Mouse (Mus musculus): ENCODE data around the gene Sbf1. TPM values are rescaled to one million over a fixed set of nuclear protein-coding genes. Genes with fewer than 3 reads are reported as not detected.

The Sbf1 gene
- 172 and 230 TPM in 2 replicates for polyA plus RNA-seq (2012)

GRCm38 (mm10) chr15:89315190-89315731 is at the start of gene Sbf1:
TSS of gene Sbf1 (minus strand) at chr15:89315311.

DNA sequence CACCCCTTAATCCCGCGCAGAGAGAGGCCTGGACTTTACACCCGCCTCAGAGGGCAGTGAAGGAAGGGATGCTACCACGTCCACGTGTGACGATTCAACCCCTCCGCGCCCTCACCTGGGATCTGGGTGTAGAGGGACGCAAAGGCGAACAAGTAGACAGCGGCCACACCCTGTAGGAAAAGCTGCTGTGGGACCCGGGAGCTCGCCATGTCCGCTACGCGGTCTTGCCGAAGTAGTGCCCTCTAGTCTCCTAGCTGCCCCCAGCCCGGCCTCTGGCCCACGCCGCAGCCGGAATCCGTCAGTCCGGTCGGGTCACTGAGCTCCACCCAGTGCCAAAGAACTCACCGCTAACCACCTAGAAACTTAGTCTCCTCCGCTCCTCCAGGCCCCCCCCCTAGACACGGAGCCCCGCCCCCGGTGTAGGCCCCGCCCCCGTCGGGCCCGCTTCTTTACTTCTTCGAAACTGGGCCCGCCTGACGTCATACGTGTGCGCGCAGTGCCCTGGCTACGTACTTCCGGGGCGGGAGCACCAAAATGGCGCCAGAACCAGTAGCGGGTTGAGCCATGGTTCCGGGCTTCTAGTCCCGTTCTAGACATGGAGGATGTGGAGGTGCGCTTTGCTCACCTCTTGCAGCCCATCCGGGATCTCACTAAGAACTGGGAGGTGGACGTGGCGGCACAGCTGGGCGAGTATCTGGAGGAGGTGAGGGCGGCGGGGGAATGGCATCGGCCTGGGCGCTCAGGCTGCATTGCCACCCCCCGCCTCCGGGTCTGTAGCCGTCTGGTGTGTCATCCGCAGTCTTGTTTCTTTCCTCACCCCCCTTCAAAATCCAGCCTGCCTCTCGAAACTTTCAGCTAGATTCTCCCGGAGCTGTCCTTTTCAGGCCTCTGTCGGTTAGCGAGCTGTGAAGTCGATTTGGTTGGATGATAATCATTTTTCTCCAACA is 40.4 kb upstream of the Sbf1 start, which contains the start of the genes Lmf2 and Ncaph2:
Gene Lmf2, minus strand, starts transcription at position 419 of the 947 bp plus-strand sequence.
Gene Ncaph2, plus strand, starts transcription at position 479 of the 947 bp plus-strand sequence.

GRCm38 (mm10) chr15:89334271-89334670 is 19.2 kb upstream of the Sbf1 start, which contains the start of gene Miox:
TSS of gene Miox (plus strand) at chr15:89334398.

GRCm38 (mm10) chr15:89322670-89323522 is 7.8 kb upstream of the Sbf1 start, which contains the start of gene Adm2:
TSS of gene Adm2 (plus strand) at chr15:89322720.

Other genes starting within 250 kb of the Sbf1 start
- gene Trabd, start 240.2 kb downstream of the Sbf1 start, polyA plus RNA-seq (2012), result 97.3 and 104 TPM in 2 replicates
- gene Selenoo, start 226.2 kb downstream of the Sbf1 start, polyA plus RNA-seq (2012), result 6.0 and 7.7 TPM in 2 replicates
- gene Tubgcp6, start 192.2 kb downstream of the Sbf1 start, polyA plus RNA-seq (2012), result 33.3 and 36.4 TPM in 2 replicates
- 16.0 and 20.5 TPM in 2 replicates for gene Hdac10, start 186.6 kb downstream of the Sbf1 start, polyA plus RNA-seq (2012)
- 0.10 TPM in 1 of 2 replicates, not detected in the other for gene Mapk12, start 174.6 kb downstream of the Sbf1 start, polyA plus RNA-seq (2012)
- gene Mapk11, start 165.7 kb downstream of the Sbf1 start, polyA plus RNA-seq (2012), result 0.28 and 0.48 TPM in 2 replicates
- 38.5 and 40.7 TPM in 2 replicates for gene Plxnb2, start 134.5 kb downstream of the Sbf1 start, polyA plus RNA-seq (2012)
- 10.1 and 11.8 TPM in 2 replicates for gene Dennd6b, start 118.8 kb downstream of the Sbf1 start, polyA plus RNA-seq (2012)
- gene Ppp6r2, start 103.8 kb downstream of the Sbf1 start, polyA plus RNA-seq (2012), result 47.6 and 60.3 TPM in 2 replicates
- not detected in 2 replicates for gene Adm2, start 7.4 kb upstream of the Sbf1 start, polyA plus RNA-seq (2012)
- not detected in 2 replicates for gene Miox, start 19.1 kb upstream of the Sbf1 start, polyA plus RNA-seq (2012)
- 139 and 151 TPM in 2 replicates for gene Lmf2, start 40.3 kb upstream of the Sbf1 start, polyA plus RNA-seq (2012)
- 63.0 and 78.6 TPM in 2 replicates for gene Ncaph2, start 40.4 kb upstream of the Sbf1 start, polyA plus RNA-seq (2012)
- gene Sco2, start 58.5 kb upstream of the Sbf1 start, polyA plus RNA-seq (2012), result 75.8 and 81.4 TPM in 2 replicates
- gene Tymp, start 61.7 kb upstream of the Sbf1 start, polyA plus RNA-seq (2012), result 1.4 and 1.6 TPM in 2 replicates
- gene Odf3b, start 64.0 kb upstream of the Sbf1 start, polyA plus RNA-seq (2012), result 24.7 and 38.6 TPM in 2 replicates
- 0.06 and 0.18 TPM in 2 replicates for gene Klhdc7b, start 69.6 kb upstream of the Sbf1 start, polyA plus RNA-seq (2012)
- gene Syce3, start 95.2 kb upstream of the Sbf1 start, polyA plus RNA-seq (2012), result not detected in 2 replicates
- gene Cpt1b, start 110.6 kb upstream of the Sbf1 start, polyA plus RNA-seq (2012), result 2.2 and 2.7 TPM in 2 replicates
- 0.07 TPM in 1 of 2 replicates, not detected in the other for gene C730034F03Rik, start 114.3 kb upstream of the Sbf1 start, polyA plus RNA-seq (2012)
- gene Gm44502, start 114.4 kb upstream of the Sbf1 start, polyA plus RNA-seq (2012), result 1.2 and 2.2 TPM in 2 replicates
- 157 and 209 TPM in 2 replicates for gene Chkb, start 114.6 kb upstream of the Sbf1 start, polyA plus RNA-seq (2012)
- 0.01 TPM in 1 of 2 replicates, not detected in the other for gene Mapk8ip2, start 138.6 kb upstream of the Sbf1 start, polyA plus RNA-seq (2012)
- 51.0 and 62.2 TPM in 2 replicates for gene Arsa, start 162.1 kb upstream of the Sbf1 start, polyA plus RNA-seq (2012)
- 34.8 and 56.1 TPM in 2 replicates for gene Shank3, start 184.3 kb upstream of the Sbf1 start, polyA plus RNA-seq (2012)

Measured in megakaryocyte-erythroid progenitor cell, adult 5 weeks (primary cell).